Comparison of ENCODE assay signal across 20 mouse cellular contexts in the genomic region with DNA sequence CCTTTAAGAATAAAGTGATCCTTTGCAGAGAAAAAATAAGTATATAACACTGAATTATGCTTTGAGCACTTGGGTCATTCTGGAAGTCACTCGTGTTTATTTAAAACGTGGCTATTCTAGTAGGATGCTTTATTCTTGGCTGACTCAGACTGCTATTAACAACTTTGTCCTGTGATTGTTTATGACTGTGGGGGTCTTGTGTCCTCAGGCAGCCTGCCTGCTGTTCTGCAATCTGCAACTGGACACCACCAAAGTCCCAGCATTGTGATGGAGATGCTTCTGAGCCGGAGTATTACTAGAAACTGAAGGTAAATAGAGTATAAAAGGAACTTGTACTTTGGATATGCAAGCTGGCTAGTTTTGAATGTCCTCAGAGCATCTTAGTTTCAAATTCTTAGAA.
"Had no signal": no experiment of that assay in that cellular context is flagged by ENCODE, and none has a peak within 500 bp of the region (broad histone marks: within the 10 kb centered on the region; RNA-seq: fewer than 3 reads in every experiment).

No protein-coding gene starts in this region.

- ATAC-seq: liver, postnatal 0 days; lung, postnatal 0 days; midbrain, embryonic 13.5 days; midbrain, embryonic 15.5 days had no signal

- DNase-seq: liver, postnatal 0 days; lung, adult 2 months; lung, postnatal 14 days; lung, postnatal 36 days; retina, postnatal 1 day; right cerebral cortex, adult 18-20 months; right cerebral cortex, postnatal 14 days; thymus, adult 2 months; thymus, postnatal 25 days; thymus, postnatal 4 days had no signal

- H3K27ac ChIP-seq: lung, embryonic 15.5 days; macrophage; midbrain, embryonic 13.5 days; midbrain, embryonic 15.5 days; neural tube, embryonic 12.5 days; stomach, embryonic 15.5 days; stomach, postnatal 0 days had no signal

- H3K9me3 ChIP-seq: lung, embryonic 15.5 days; midbrain, embryonic 13.5 days; midbrain, embryonic 15.5 days; neural tube, embryonic 12.5 days; stomach, embryonic 15.5 days had no signal

- H3K4me1 ChIP-seq: lung, embryonic 15.5 days; midbrain, embryonic 13.5 days; midbrain, embryonic 15.5 days; neural tube, embryonic 12.5 days; stomach, embryonic 15.5 days had no signal

- H3K4me3 ChIP-seq: lung, embryonic 15.5 days; megakaryocyte, embryonic 14.5 days; midbrain, embryonic 13.5 days; midbrain, embryonic 15.5 days; neural tube, embryonic 12.5 days; stomach, embryonic 15.5 days had no signal

- H3K4me2 ChIP-seq: lung, embryonic 15.5 days; midbrain, embryonic 11.5 days; midbrain, embryonic 13.5 days; midbrain, embryonic 15.5 days; neural tube, embryonic 12.5 days; stomach, embryonic 15.5 days had no signal

- H3K9ac ChIP-seq: liver, postnatal 0 days; lung, embryonic 15.5 days; midbrain, embryonic 13.5 days; midbrain, embryonic 15.5 days; neural tube, embryonic 12.5 days; stomach, embryonic 15.5 days had no signal

- H3K27me3 ChIP-seq: lung, embryonic 15.5 days; megakaryocyte, embryonic 14.5 days; midbrain, embryonic 13.5 days; midbrain, embryonic 15.5 days; neural tube, embryonic 12.5 days; stomach, embryonic 15.5 days had no signal

- H3K36me3 ChIP-seq: lung, embryonic 15.5 days; midbrain, embryonic 13.5 days; midbrain, embryonic 15.5 days; neural tube, embryonic 12.5 days; stomach, embryonic 15.5 days had no signal
